Mouse (Mus musculus) thymus, postnatal 25 days (tissue): ENCODE results near the gene Cfc1.

Source experiments
- DNase-seq: peaks from one replicate; pipeline ENCODE4 v3.0.0; 2022

Gene Cfc1

DNA sequence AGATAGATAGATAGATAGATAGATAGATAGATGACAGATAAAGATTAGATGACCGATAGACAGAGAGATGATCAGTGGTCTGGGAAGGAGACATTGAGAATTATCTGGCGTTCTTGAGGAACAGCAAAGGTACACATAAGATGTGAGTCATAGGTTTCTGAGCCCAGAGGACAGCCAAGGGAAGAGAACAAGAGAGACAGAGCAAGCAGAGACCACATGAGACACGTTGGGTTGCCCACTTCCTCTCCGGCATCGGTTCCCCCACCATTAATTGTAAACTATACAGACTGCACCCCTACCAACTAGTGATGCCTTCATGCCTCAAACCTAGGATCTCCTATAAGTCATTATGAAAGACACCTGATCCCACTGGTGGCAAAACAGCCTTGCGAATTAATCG, 18.8 kb downstream of the Cfc1 start:
- no peak for DNase-seq

DNA sequence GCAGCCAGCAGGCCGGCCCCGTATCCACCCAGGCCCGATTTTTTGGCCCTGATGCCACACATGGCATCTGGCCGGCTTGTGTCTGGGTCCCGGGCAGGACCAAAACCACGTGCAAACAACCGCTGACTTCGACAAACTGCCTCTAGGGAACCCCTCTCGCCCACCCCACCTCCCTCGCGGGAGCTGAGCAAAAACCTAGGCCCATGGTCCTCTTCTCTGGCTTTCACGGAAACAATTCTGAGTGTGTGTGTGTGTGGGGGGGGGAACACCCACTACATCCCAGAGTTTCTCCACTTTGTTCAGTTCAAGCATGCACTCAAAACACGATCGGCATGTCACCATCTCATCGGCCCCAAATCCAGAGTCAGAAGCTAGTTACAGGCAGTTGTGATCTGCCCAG, 25.4 kb downstream of the Cfc1 start, which contains the start of gene Prss40:
Prss40 (minus strand) TSS at position 101 of the 400 bp plus-strand sequence.
- no peak for DNase-seq

DNA sequence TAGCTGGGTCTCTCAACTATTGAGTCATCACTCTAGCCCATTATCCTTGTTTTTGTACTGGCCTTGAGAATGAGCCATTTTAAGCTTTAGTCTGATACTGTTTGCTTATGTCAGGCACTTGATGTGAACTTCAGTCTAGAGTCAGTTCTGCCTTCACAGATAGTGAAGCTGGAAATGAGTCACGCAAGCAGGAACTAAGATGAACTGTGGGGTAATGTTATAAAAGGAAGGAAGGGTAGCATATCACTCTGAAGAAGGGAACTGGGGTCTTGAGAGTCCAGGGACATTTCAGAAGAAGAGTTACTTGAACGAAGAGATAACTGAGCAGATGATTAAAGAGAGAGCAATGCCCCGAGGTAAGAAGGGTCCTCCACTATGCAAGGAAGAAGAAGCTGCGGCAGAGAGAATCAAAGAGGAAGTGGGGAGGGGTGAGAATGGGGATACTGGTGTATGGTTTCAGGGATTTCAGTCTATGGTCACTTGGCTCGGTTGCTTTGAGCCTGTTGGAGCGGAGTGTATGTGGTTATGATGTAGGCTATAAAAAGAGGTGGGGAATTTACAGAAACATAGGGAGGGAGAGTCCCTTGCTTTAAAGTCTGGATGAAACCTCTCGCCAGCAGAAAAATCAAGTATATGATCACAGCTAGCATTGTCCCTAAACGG, 29.1 kb downstream of the Cfc1 start:
- DNase-seq: no peak

DNA sequence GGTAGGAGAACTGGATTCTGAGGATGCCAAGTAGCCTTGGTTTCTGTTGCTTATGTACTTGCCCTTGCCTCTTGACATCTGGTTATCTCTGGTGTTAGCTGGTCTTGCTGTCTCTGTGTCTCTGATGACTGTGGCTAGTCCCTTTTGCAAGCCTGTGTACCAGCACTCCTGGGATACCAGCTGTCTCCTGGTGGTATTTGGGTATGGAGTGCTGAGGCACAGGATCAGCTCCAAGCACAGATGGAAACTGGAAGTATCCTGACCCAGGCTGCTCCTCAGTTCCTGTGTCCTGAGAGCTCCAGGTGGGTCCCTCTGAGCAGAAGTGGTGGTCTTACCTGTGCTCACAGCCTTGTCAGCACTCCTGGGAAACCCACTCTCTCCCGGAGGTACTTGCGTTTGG, 32.7 kb downstream of the Cfc1 start:
- no peak for DNase-seq

DNA sequence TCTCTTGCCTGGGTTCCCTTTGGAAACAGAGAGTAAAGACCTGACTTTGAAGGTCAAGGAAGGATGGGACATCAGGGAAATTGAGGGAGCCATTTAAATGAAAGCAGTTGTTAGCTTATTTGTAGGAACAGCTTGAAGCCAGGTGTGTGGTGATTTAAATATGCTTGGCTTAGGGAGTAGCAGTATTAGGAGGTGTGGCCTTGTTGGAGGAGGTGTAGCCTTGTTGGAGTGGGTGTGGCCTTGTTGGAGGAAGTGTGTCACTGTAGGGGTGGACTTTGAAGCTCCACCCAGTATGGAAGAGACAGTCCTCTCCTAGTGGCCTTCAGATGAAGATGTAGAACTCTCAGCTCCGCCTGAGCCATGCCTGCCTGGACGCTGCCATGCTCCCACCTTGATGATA, 34.4 kb downstream of the Cfc1 start:
- no peak for DNase-seq

DNA sequence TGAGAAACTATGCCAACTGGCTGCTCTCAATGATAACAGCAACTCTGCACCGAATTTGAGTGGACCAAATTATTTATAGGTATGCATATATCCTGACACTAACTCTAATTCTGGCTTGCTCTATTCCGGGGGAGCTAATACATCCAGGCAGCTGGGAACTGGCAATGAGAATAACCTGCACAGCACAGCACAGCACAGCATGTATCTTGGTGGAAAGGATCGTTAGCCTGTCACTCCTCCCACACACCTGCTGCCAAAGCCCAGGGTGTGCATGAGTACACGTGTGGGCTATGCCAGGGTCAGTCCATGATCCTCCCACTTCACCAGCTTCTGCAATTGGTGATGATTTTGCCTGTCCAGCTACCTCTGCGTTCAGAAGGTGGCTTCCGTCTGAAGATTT, 36.0 kb downstream of the Cfc1 start:
- DNase-seq: no peak

DNA sequence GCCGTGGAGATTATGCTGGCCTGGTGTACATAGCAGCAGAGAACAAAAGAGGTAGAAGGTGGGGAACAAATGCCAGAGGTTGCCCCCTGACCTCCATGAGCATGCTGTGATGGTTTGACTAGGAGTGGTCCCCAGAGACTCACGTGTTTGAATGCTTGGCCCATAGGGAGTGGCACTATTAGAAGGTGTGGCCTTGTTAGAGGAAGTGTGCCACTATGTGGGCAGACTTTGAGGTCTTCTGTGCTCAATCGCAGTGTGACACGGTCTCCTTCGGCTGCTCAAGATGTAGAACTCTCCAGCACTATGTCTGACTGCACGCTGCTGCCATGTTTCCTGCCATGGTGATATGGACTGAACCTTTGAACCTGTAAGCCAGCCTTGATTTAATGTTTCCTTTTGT, 37.8 kb downstream of the Cfc1 start:
- DNase-seq: no peak

DNA sequence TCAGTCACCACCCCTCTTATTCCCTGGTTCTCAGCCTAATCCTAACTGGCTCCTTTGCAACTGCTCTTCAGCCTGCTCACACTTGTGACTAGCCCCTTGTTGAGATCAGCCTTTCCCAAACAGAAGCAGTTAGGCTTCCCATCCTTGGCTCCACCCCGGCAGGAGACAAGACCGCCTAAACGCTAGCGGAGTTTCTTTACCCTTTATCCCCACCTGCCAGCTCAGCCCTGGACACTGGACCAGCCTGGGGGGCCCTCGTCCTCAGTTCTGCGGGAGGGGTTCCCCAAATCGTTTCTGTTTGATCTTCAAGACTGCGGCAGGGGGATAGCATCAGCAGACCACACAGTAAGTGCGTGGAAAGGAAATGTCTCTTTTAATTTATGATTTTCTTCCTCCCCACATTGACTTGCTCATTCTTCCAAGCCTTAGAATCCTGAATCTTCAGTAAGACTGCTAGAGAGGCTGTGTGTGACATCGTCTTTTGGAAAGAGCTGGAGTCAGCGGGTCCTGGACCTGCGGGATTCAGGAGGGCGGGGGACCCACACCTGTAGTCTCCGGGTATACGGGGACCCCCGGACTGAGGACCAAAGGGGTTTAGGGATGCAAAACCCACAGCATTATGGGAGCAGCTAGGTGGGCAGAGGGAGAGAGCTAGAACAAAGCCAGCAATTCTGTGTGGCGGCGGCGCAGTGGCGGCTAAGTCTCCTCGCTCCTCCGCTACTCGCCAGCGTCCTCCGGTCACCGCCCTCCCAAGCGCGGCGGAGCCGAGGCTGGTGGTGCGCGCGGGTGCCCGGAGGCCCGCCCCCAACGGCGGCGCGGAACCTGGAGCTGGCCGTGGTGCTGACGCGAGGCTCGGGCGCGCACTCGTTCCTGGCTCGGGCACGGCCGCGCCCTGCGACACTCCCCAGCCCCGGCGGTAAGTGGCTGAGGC, 43.7 kb downstream of the Cfc1 start, which contains the start of gene Amer3:
Amer3 (plus strand) TSS at position 807 of the 931 bp plus-strand sequence.
- peak; percentile 61 for DNase-seq

DNA sequence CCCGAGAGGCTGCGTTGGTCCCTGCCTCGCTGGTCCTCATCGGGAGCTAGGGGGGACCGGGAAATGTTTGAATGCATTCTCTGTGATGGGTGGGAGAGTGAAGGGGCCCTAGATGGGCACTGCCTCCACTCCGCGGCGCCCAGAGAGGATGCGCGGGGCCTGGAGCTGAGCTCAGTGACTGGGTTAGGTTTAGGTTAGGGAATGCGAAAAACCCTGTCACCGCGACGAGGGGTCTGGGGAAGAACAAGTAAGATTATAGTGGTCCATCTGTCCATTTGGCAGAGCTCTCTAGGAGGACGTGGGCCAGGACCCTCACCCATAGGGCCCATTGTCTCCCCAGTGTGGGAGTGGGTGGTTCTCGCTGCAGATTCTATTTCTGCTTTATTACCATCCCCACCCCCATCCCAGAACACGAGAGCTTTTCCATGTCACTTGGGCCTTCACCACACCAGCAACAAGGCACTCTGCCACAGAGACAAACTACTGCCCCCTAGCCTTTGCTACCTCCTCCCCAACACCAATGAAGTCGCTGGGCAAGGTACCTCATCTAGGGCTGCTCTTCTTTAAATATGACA, 44.4 kb downstream of the Cfc1 start:
- DNase-seq: no peak

DNA sequence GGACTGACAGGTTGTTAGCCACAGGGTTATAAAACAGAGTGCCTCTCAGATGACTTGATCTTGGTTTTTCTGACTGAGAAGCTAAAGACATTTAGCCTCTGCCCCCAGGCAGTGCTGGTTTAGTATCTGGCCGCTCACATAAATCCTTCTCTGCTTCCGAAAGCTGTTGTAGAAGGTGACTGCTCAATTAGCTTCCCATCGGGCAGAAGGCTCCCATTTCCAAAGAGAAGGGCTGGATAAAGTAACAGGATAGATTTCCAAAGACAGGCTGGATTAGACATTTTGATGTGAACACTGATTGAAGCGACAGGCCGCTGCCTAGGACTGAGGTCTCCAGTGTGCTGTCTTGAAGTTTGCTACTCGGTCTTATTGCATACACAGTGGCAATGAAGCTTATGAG, 46.8 kb downstream of the Cfc1 start:
- no peak for DNase-seq

DNA sequence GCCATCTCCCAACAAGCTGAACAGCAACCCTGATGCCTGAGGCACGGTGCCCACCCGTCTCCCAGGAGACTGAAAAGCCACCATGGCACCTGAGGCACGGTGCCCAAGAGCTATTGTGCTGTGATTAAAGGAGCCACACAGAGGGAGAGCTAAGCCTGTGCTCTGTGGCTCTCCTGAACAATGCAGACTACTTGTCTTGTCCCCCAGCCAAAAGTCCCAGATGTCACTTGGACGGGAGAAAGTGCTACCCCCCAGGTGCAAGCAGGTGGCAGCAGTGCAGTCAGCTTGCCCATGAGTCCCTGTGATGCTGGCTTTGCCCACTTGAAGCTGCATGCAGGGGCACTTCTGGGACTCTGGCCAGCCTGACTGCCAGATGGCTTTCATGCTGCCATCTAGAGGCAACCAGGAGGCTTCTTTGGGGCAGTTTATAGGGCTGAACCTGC, 48.4 kb downstream of the Cfc1 start:
- no peak for DNase-seq

DNA sequence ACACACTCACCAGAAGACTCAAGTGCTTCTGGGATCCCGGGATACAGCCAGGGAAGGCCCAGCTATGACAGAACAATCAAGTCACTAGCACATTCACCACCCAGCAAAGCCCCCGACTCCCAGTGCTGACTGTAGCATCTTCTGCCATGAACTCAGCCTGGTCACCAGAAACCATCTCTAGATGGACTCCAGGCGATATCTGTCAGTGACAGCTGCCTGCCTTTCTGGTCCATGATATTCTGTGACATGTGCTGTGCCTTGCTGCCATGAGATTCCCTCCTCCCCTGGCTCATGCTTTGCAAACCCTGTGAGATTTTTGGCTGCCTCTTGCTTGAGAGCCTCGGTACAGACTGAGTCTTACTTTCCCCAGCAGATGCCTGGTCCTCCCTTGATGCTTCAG, 49.3 kb downstream of the Cfc1 start:
- DNase-seq: no peak

DNA sequence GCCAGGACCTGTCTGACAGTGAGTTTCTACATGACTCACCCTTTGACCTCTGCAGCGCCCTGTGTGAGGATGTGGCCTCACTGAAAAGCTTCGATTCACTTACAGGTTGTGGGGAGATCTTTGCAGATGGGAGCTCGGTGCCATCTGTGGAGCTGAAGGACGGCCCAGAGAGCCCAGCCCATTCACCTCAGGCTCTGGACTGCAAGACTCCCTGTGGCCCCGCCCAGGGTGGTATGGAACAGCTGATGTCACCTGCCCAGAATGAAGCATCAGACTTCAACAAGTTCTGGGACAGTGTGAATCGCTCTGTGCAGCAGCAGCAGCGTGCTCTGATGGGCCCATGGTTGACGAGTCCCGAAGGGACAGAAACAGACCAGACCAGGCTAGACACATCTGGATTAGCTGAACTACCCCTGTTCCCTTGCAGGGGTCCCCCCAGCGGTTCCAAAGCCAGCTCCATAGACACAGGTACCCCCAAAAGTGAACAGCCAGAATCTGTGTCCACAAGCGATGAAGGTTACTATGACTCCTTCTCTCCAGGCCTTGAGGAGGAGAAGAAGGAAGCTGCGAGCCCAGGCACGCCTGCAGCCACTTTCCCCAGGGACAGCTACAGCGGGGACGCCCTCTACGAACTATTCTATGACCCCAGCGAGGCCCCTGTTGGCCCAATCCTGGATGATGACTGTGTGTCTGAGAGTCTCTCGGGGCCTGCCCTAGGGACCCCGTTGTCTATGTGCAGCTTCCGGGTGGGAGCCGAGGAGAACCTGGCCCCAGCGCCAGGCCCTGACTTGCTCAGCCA, 52.0 kb downstream of the Cfc1 start:
- no peak for DNase-seq
